Mouse (Mus musculus): ENCODE measurements around the gene Map3k13.

GRCm38 (mm10) chr16:21831764-21832163 is 37.6 kb downstream of the Map3k13 start:
- no peak for TF ChIP-seq CTCF (IDR thresholded peaks at IDR 0.05; ENCODE audit: control insufficient read depth, insufficient read depth, insufficient read length)
- TF ChIP-seq MAX (IDR thresholded peaks at IDR 0.05) = no peak
- no peak for TF ChIP-seq USF1 (IDR thresholded peaks at IDR 0.05; ENCODE audit: low read depth)
